Mouse (Mus musculus) frontal cortex, postnatal 25 days (tissue): ENCODE data around the gene Gm5431.
"Not testable (repeated sequence)": the region's sequence is repeated elsewhere in the genome, so short reads cannot be mapped to it uniquely, and the experiment has no call there.

Experiments used
- DNase-seq, 2 experiments: peaks; one replicate each; pipeline ENCODE4 v3.0.0; 2022; ENCODE audit warnings: low spot score in 2 of 2

Gm5431 gene

GRCm38 (mm10) chr11:48871201-48871772 lies 30.7 kb downstream of the Gm5431 start, which contains the start of gene Irgm1:
TSS of gene Irgm1 (minus strand) at chr11:48871683.
- DNase-seq = peak in 1 of 2 experiments; percentile 25

DNA sequence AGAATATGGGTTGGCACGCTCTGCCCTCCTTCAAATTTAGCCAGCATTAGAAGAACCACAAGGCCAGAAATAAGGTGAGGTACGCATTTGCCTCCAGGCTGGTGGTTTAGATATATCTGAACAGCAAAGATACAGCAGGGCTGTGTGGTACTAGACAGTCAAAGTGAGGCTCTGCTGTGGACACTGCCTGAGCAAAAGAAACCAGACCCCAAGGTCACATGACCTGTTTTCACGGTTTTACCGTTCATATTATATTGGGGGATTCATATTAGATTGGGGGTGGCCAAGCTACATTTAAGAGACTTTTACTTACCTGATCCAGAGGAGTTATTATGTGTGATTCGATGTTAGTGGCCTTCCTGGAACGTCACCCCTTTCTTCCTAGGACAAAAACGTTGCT lies 31.2 kb downstream of the Gm5431 start:
- DNase-seq = no peak

GRCm38 (mm10) chr11:48869380-48870110 lies 32.5 kb downstream of the Gm5431 start:
- DNase-seq = no peak

GRCm38 (mm10) chr11:48866481-48866880 lies 35.5 kb downstream of the Gm5431 start:
- DNase-seq = no peak

DNA sequence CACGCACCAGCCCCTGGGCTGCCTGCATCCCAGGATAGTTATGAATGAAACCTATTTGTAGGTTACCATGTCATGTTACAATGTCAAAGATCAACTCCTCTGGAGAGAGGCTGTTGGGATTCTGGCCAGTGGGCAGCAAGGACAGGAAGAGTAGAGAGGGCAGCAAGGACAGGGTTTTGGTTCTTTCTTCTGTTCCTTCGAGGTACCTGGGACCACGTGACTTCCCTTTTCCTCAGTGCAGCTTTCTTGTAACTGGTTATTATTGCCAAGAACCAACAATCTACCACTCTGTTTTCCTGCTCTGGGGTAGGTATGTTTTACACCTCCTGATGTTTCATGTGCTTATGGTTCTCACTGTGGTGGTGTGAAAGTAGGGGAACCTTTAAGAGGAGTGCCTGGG lies 38.2 kb downstream of the Gm5431 start:
- no peak for DNase-seq

- no peak for DNase-seq
Observed at GRCm38 (mm10) chr11:48862784-48863319, 39.2 kb downstream of the Gm5431 start.

DNA sequence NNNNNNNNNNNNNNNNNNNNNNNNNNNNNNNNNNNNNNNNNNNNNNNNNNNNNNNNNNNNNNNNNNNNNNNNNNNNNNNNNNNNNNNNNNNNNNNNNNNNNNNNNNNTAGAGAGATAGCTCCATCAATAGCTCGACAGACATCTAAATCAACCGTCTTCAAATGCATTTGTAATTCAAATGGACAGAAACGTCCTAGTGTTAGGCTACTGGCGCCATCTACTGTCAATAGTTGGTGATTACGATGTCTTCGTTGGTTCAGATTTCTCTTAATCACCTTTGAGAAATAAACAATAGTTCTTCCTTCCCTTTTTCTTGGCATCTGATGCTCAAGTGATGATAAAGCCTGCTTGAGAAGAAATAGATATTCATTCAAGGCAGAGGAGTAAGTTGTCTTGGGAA lies 43.0 kb downstream of the Gm5431 start:
- DNase-seq = peak in 1 of 2 experiments; percentile 25

- peak; percentile 95 to 97 for DNase-seq
Observed at GRCm38 (mm10) chr11:48853474-48854180, 48.4 kb downstream of the Gm5431 start.

DNA sequence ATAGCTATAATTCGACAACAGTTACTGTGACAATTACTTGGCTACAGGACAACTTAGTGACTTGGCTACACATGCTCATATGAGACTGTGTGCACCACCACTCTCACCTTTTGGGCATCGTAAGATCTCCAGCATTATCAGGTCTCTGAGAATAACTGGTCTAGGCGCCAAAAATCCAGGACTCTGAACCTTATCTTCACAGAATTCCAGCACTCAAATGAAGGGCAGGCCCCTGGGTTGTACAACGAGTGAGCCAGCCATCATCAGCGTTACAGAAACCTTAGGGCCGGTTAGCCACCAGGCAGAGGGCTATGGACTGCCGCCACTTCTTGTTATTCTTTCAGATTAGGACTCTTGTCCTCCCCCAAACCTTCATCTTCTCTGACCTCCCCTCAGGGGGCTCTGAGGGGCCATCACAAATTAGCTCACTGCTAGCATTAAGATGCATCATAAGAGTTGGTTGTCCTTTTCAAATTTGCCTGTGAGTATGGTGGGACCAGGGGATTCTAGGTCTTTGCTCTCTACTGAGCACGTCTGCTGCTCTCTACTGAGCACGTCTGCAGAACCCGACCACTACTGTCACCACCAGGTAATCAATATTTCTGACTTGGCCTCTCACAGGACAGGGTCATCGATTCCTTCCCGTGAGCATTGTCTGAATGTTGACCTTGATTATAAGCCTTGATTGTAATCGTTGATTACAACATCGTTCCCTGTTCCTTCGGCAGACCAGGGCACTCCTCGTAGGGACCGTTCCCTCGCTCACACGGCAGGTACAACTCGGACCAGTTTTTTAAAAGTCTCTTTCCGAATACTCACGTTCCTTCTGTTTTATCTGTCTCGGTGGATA lies 49.2 kb downstream of the Gm5431 start:
- DNase-seq = no peak

DNA sequence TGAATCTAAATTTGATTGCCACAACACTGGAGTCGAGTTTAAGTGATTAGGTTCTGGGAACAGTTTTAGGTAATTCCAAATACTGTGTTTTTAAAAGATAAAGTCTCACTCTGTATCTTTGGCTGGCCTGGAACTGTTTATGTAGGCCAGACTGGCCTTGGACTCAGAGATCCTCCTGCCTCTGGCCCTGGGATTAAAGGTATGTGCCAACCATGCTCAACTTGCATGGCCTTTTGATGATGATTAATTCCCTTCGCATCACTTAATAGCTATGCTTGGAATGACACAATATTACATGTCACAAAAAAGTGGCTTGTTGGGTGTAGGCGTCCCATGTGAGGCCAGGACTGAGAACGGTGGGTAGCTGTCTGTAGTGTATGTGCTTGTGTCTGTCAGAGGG lies 49.8 kb downstream of the Gm5431 start:
- DNase-seq = no peak

GRCm38 (mm10) chr11:48851270-48851995 lies 50.6 kb downstream of the Gm5431 start:
- DNase-seq = no peak

DNA sequence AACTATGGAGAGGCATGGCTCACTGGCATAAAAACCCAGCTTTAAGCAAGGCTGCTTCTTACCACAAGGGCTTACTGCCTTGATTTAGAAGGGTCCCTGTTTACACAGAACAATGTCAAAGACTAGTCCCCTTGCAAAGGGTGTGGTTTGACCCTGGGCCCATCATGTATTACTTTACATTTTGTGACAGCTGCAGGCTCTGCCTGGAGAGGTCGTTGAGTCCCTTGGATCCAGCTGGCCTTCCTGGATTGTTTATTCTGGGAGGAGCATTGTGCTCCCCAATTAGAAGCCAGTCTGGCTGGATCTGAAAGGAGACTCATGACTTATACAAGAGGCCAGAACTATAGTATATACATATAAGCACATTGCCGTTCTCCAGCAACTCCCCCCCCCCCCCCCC lies 51.8 kb downstream of the Gm5431 start:
- no peak for DNase-seq

DNA sequence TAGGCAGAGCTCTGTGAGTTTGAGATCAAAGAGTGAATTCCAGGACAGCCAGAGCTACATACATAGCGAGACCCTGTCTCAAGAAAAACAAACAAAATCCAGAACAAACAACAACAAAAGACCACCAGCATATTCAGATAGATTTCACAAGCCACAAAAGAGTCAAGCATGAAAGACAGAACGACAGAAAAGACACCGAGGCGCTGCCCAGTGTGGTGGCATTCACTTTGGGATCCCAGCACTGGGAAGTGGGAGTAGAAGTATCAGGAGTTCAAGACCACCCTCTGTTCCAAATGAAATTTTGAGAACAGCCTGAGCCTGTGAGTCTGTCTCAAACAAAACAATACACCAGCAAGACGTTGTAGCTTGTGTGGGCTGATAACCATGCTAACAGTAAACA lies 55.1 kb downstream of the Gm5431 start:
- DNase-seq = no peak

DNA sequence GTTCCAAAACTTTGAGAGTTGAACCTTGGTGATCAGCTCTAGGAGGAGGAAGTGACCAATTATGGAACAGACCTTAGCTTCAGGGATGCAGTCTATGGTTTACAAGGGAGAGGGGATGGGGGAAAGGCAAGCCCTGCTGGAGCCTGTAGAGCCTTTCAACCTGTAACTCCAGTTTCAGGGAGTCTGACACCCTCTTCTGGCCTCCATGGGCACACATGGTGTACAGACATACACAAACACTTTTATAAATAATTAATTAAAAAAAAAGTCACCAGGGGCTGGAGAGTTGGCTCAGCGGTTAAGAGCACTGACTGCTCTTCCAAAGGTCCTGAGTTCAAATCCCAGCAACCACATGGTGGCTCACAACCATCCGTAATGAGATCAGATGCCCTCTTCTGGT lies 55.7 kb downstream of the Gm5431 start:
- not testable (repeated sequence) for DNase-seq

GRCm38 (mm10) chr11:48845244-48845815 lies 56.7 kb downstream of the Gm5431 start:
- DNase-seq = no peak

GRCm38 (mm10) chr11:48844309-48844708 lies 57.7 kb downstream of the Gm5431 start:
- no peak for DNase-seq

DNA sequence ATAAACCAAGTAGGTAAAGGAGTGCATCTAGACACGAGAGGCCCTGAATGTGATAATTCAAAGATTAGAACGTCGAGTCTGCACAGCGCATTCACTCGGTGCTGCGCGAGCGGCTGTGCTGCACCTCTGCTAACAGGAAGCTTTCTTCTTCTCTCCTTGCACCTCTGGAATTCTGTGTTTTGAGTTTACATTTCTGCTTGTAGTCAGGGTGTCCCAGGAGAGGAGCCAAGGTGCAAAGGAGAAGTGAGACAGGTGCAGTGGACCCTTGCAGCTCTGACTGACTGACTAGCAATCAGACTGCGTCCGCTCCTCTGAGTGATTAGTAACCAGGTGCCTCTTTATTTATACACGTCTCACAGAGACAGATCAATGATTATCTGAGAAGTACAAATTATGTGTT lies 58.8 kb downstream of the Gm5431 start:
- no peak for DNase-seq

DNA sequence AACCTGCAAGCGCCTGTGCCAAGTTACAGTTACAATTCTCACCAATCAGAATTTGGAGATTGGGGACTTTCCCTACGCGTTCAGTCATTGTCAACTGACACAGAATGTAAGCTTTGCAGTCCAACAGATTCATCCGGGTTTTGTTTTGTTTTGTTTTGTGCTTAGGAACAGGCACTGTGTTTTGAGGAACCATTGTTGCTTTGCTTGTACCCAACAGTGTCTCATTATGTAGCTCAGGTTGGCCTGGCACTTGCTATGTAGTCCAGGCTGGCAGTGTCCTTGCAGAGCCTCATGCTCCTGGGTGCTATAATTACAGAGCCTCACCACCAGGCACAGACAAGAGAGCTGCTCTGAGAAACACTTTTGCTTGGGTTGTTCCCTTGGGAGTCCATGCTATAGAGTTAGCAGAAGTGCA lies 59.6 kb downstream of the Gm5431 start:
- no peak for DNase-seq

DNA sequence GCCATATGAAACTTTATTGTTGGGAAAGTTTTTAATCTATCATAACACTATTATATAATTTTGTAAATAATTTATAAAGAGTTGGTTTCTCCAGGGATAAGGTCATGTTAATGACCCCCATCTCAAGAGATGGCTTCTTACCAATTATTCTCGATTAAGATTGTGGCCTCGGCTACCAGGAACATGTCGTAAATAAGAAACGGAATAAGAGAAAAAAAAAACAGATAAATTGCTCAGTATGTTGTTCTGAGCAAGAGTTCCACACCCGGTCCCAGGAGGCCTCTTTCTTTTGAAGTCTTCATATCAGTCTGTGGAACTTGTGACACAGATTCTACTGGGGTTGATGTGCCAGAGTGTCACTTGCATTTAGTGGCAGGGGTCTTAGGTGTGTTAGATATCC lies 60.8 kb downstream of the Gm5431 start:
- no peak for DNase-seq

- DNase-seq = no peak
Observed at GRCm38 (mm10) chr11:48840805-48841204, 61.2 kb downstream of the Gm5431 start.
